Mouse (Mus musculus) olfactory bulb, adult 2 months (tissue): ENCODE measurements around the gene Stab1.

ENCODE experiments used
- CTCF ChIP-seq: fragments of 200-500 bp; IDR thresholded peaks from 2 replicates; pipeline ENCODE4 v1.5.1; 2012; ENCODE audit warnings: low read depth, mild to moderate bottlenecking, low read length, moderate library complexity; ENCODE audit not compliant: insufficient read depth
- POLR2A ChIP-seq: fragments of 200-500 bp; IDR thresholded peaks from 2 replicates; pipeline ENCODE4 v1.6.1; 2012; ENCODE audit warnings: mild to moderate bottlenecking, low read depth, low read length, moderate library complexity; ENCODE audit not compliant: insufficient read depth

DNA sequence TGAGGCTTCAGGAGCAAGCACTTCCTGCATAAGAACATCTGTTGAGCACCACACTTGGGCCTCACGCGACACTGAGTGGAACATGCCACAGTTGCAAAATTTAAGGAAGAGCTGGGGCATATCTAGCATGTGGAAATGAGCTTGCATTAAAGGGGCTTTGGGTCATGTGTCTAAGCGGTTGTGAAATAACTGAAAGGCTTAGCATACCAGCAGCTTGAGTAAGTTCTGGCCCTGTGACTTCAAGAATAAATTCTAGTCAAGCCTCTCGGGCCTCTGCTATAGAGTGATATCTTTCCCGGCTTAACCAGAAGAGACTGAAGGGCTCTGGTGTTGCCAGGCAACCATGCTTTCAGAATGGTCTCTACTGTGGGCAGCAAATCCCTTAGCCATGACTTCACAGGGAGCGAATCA, 20.3 kb upstream of the Stab1 start:
- TF ChIP-seq CTCF (no peak), POLR2A (no peak)
